Mouse (Mus musculus) G1E (cell line): Measurements from ENCODE around the gene Ankrd13d.

Experiments
- CTCF ChIP-seq: IDR thresholded peaks from 2 replicates; pipeline ENCODE4 v1.5.1; 2012; ENCODE audit warnings: low read depth, low read length, inconsistent platforms, mixed read lengths
- GATA1 ChIP-seq: IDR thresholded peaks from 2 replicates; pipeline ENCODE4 v1.6.1; 2012; ENCODE audit warnings: borderline replicate concordance, low read length, inconsistent platforms, mixed read lengths

DNA sequence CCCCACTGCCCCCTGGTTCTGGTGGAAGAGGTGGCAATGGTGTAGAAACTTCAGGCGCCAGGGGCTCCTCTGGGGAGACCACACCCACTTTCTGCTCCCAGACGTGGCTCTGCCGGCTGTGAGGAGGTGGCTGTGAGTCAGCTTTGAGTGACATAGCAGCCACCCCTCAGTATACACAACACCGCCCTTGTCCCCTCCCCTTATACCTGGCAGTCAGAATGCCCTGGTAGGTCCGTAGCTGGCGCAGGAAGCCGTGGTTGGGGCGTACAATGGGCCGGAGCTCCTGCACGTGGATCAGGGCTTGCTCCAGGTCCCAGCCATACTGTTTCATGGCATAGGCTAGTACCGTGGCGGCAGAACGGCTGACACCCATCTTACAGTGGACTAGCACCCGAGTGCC is 19.2 kb downstream of the Ankrd13d start:
- TF ChIP-seq GATA1: no peak
- TF ChIP-seq CTCF: no peak
